Comparison of ENCODE assay signal across 20 mouse cellular contexts in genomic region chr16:34887037-34887436, GRCm38 (mm10).
DNase-seq lines count a peak whose midpoint lies in the region; ATAC-seq and TF ChIP-seq lines count a peak whose summit lies in the region.
"Had no signal": no experiment of that assay in that cellular context is flagged by ENCODE, and none has a peak within 500 bp of the region (broad histone marks: within the 10 kb centered on the region; RNA-seq: fewer than 3 reads in every experiment).

No protein-coding gene starts in this region.

- no peaks in the 10 kb centered on the region for H3K9me3 ChIP-seq in kidney, embryonic 16.5 days (ENCODE audit: low read length)
- H3K9me3 ChIP-seq in liver, embryonic 13.5 days (replicated peaks) = no peaks in the 10 kb centered on the region
- H3K9me3 ChIP-seq in liver, embryonic 12.5 days (replicated peaks) = no peaks in the 10 kb centered on the region
- no peaks in the 10 kb centered on the region for H3K9me3 ChIP-seq in liver, embryonic 15.5 days (replicated peaks)
- no peaks in the 10 kb centered on the region for H3K9me3 ChIP-seq in hindbrain, embryonic 14.5 days (ENCODE audit: control insufficient read depth, low read length)
- H3K9me3 ChIP-seq: embryonic facial prominence, embryonic 10.5 days; forebrain, embryonic 13.5 days; heart, embryonic 15.5 days had no signal

- TF ChIP-seq CTCF in kidney, adult 2 months (conservative IDR thresholded peaks at IDR 0.05; ENCODE audit: insufficient read depth, insufficient read length, low read depth, low read length) = no peak

- no peak for TF ChIP-seq POLR2A in kidney, adult 2 months (IDR thresholded peaks at IDR 0.05; ENCODE audit: low read depth, low read length)

- no peak overlapping the region for H3K4me3 ChIP-seq in kidney, adult 2 months (ENCODE audit: insufficient read depth, low read depth, low read length)
- no peak overlapping the region for H3K4me3 ChIP-seq in kidney, embryonic 16.5 days (ENCODE audit: low read length)
- no peak overlapping the region for H3K4me3 ChIP-seq in liver, embryonic 13.5 days (replicated peaks)
- H3K4me3 ChIP-seq in liver, embryonic 12.5 days = no peak overlapping the region
- H3K4me3 ChIP-seq in liver, embryonic 15.5 days (replicated peaks) = no peak overlapping the region
- no peak overlapping the region for H3K4me3 ChIP-seq in hindbrain, embryonic 14.5 days (replicated peaks; ENCODE audit: low read length)
- H3K4me3 ChIP-seq: embryonic facial prominence, embryonic 10.5 days; forebrain, embryonic 13.5 days; heart, adult 2 months; heart, embryonic 15.5 days had no signal

- H3K9ac ChIP-seq in kidney, embryonic 16.5 days (replicated peaks; ENCODE audit: low read length) = no peak overlapping the region
- no peak overlapping the region for H3K9ac ChIP-seq in liver, embryonic 13.5 days
- no peak overlapping the region for H3K9ac ChIP-seq in liver, embryonic 12.5 days
- H3K9ac ChIP-seq in liver, embryonic 15.5 days = no peak overlapping the region
- no peak overlapping the region for H3K9ac ChIP-seq in hindbrain, embryonic 14.5 days
- H3K9ac ChIP-seq: forebrain, embryonic 13.5 days; forebrain, postnatal 0 days; heart, embryonic 15.5 days had no signal

- H3K4me2 ChIP-seq in kidney, embryonic 16.5 days (replicated peaks; ENCODE audit: low read depth, low read length) = no peak overlapping the region
- no peak overlapping the region for H3K4me2 ChIP-seq in liver, embryonic 13.5 days
- H3K4me2 ChIP-seq in liver, embryonic 12.5 days = no peak overlapping the region
- no peak overlapping the region for H3K4me2 ChIP-seq in liver, embryonic 15.5 days
- no peak overlapping the region for H3K4me2 ChIP-seq in hindbrain, embryonic 14.5 days (replicated peaks)
- H3K4me2 ChIP-seq: forebrain, embryonic 13.5 days; heart, embryonic 11.5 days; heart, embryonic 15.5 days had no signal

- H3K4me1 ChIP-seq in kidney, adult 2 months (ENCODE audit: control insufficient read depth, insufficient read depth, low read length) = 0 out of 2 replicates have a peak, but pooled peaks cover 3% of the 10 kb centered on the region
- H3K4me1 ChIP-seq in kidney, embryonic 16.5 days (ENCODE audit: insufficient read depth, low read length) = no peaks in the 10 kb centered on the region
- no peaks in the 10 kb centered on the region for H3K4me1 ChIP-seq in liver, embryonic 13.5 days (replicated peaks)
- H3K4me1 ChIP-seq in liver, embryonic 12.5 days = no peaks in the 10 kb centered on the region
- H3K4me1 ChIP-seq in liver, embryonic 15.5 days (replicated peaks) = no peaks in the 10 kb centered on the region
- no peaks in the 10 kb centered on the region for H3K4me1 ChIP-seq in hindbrain, embryonic 14.5 days (replicated peaks; ENCODE audit: control insufficient read depth, insufficient read depth, low read length)
- H3K4me1 ChIP-seq: embryonic facial prominence, embryonic 10.5 days; forebrain, embryonic 13.5 days; heart, embryonic 15.5 days had no signal

- no peaks in the 10 kb centered on the region for H3K36me3 ChIP-seq in kidney, adult 2 months (ENCODE audit: control insufficient read depth, insufficient read depth, low read length)
- no peaks in the 10 kb centered on the region for H3K36me3 ChIP-seq in kidney, embryonic 16.5 days (ENCODE audit: insufficient read depth, low read length)
- no peaks in the 10 kb centered on the region for H3K36me3 ChIP-seq in liver, embryonic 13.5 days
- no peaks in the 10 kb centered on the region for H3K36me3 ChIP-seq in liver, embryonic 12.5 days
- H3K36me3 ChIP-seq in liver, embryonic 15.5 days (replicated peaks) = no peaks in the 10 kb centered on the region
- no peaks in the 10 kb centered on the region for H3K36me3 ChIP-seq in hindbrain, embryonic 14.5 days (replicated peaks; ENCODE audit: control insufficient read depth, insufficient read depth)
- H3K36me3 ChIP-seq: embryonic facial prominence, embryonic 10.5 days; heart, embryonic 15.5 days had no signal

- ATAC-seq in kidney, embryonic 16.5 days (ENCODE audit: low FRiP score, low TSS enrichment) = no peak
- ATAC-seq in liver, embryonic 13.5 days (ENCODE audit: low read depth) = peak; percentile 61; the same call in 1 of the 2 replicates
- no peak for ATAC-seq in liver, embryonic 12.5 days
- ATAC-seq in liver, embryonic 15.5 days (ENCODE audit: insufficient read depth) = peak; percentile 56
- ATAC-seq in hindbrain, embryonic 14.5 days (ENCODE audit: low FRiP score) = no peak
- ATAC-seq: activated CD4-positive, CD25-positive, alpha-beta regulatory T cell, adult 4 months; forebrain, embryonic 13.5 days; forebrain, postnatal 0 days; Patski had no signal

- 76% methylated on average over 1 of the region's 1 CpGs for WGBS in kidney, adult 2 months
- WGBS in kidney, embryonic 16.5 days = 91% methylated on average over 1 of the region's 1 CpGs
- WGBS in liver, embryonic 13.5 days (ENCODE audit: insufficient replicate concordance) = 56% methylated on average over 1 of the region's 1 CpGs
- WGBS in liver, embryonic 12.5 days (ENCODE audit: insufficient replicate concordance) = 71% methylated on average over 1 of the region's 1 CpGs
- whole genome bisulfite sequencing in liver, embryonic 15.5 days (ENCODE audit: insufficient replicate concordance) = 47% methylated on average over 1 of the region's 1 CpGs
- WGBS in hindbrain, embryonic 14.5 days = 95% methylated on average over 1 of the region's 1 CpGs

- H3K27me3 ChIP-seq in kidney, adult 2 months (replicated peaks; ENCODE audit: control insufficient read depth, insufficient read depth, low read length) = no peaks in the 10 kb centered on the region
- H3K27me3 ChIP-seq in kidney, embryonic 16.5 days (ENCODE audit: insufficient read depth, low read length) = no peaks in the 10 kb centered on the region
- H3K27me3 ChIP-seq in liver, embryonic 13.5 days = no peaks in the 10 kb centered on the region
- H3K27me3 ChIP-seq in liver, embryonic 12.5 days (replicated peaks) = no peaks in the 10 kb centered on the region
- no peaks in the 10 kb centered on the region for H3K27me3 ChIP-seq in liver, embryonic 15.5 days
- no peaks in the 10 kb centered on the region for H3K27me3 ChIP-seq in hindbrain, embryonic 14.5 days (ENCODE audit: control insufficient read depth, insufficient read depth, low read length)
- H3K27me3 ChIP-seq: forebrain, embryonic 13.5 days; heart, embryonic 15.5 days; Patski had no signal

- DNase-seq in kidney, adult 2 months = peak; percentile 76
- DNase-seq in liver, embryonic 13.5 days = no peak
- no peak for DNase-seq in hindbrain, embryonic 14.5 days (ENCODE audit: low spot score)
- DNase-seq: adrenal gland, adult 2 months; adrenal gland, postnatal 25 days; cerebellum, adult 18-20 months; cerebellum, postnatal 10 days; forebrain, postnatal 0 days; gastrocnemius, postnatal 14 days; heart, adult 2 months; heart, postnatal 14 days had no signal

- peak overlapping the region; percentile 56; the same call in 1 of the 2 replicates for H3K27ac ChIP-seq in kidney, adult 2 months (ENCODE audit: insufficient read depth, low read depth, low read length)
- no peak overlapping the region for H3K27ac ChIP-seq in kidney, embryonic 16.5 days (ENCODE audit: low read length)
- no peak overlapping the region for H3K27ac ChIP-seq in liver, embryonic 13.5 days
- H3K27ac ChIP-seq in liver, embryonic 12.5 days = no peak overlapping the region
- 0 out of 2 replicates have a peak overlapping the region, but pooled peaks have one; percentile 2 for H3K27ac ChIP-seq in liver, embryonic 15.5 days (replicated peaks)
- H3K27ac ChIP-seq in hindbrain, embryonic 14.5 days = no peak overlapping the region
- H3K27ac ChIP-seq: embryonic facial prominence, embryonic 10.5 days; forebrain, embryonic 13.5 days; heart, adult 2 months; heart, embryonic 15.5 days had no signal

Comparison
In these comparisons a context has a peak if more than half of its experiments do, and no peak if none do; other contexts are left out.
1. H3K27ac ChIP-seq: peak in kidney, adult 2 months (single experiment) and liver, embryonic 15.5 days (single experiment); none in kidney, embryonic 16.5 days (single experiment), liver, embryonic 13.5 days (single experiment), liver, embryonic 12.5 days (single experiment) and hindbrain, embryonic 14.5 days (single experiment).
2. ATAC-seq: peak in liver, embryonic 13.5 days (single experiment) and liver, embryonic 15.5 days (single experiment); none in kidney, embryonic 16.5 days (single experiment), liver, embryonic 12.5 days (single experiment) and hindbrain, embryonic 14.5 days (single experiment).